Comparison of ENCODE assay signal across 10 mouse cellular contexts in genomic region chr17:83148371-83148929, GRCm38 (mm10).
DNase-seq lines count a peak whose midpoint lies in the region; ATAC-seq and TF ChIP-seq lines count a peak whose summit lies in the region.
"Had no signal": no experiment of that assay in that cellular context is flagged by ENCODE, and none has a peak within 500 bp of the region (broad histone marks: within the 10 kb centered on the region; RNA-seq: fewer than 3 reads in every experiment).

No protein-coding gene starts in this region.

- peak; percentile 39 to 62 for DNase-seq in heart, postnatal 14 days
- no peak for DNase-seq in right cerebral cortex, postnatal 25 days
- DNase-seq in midbrain, embryonic 10.5 days (ENCODE audit: low spot score): no peak
- no peak for DNase-seq in testis, postnatal 14 days (ENCODE audit: low spot score)
- DNase-seq in urinary bladder, postnatal 25 days (ENCODE audit: low spot score): no peak
- DNase-seq: liver, embryonic 13.5 days; retina, postnatal 1 day had no signal

- no peaks in the 10 kb centered on the region for H3K79me2 ChIP-seq in C2C12 (ENCODE audit: control insufficient read depth, insufficient read depth)

- H3K27me3 ChIP-seq in C2C12 (ENCODE audit: control insufficient read depth, insufficient read depth, insufficient read length): no peaks in the 10 kb centered on the region
- peaks cover 19% of the 10 kb centered on the region for H3K27me3 ChIP-seq in embryonic facial prominence, embryonic 13.5 days
- peaks cover 49% of the 10 kb centered on the region for H3K27me3 ChIP-seq in limb, embryonic 13.5 days
- no peaks in the 10 kb centered on the region; the same call in 1 of the 2 replicates for H3K27me3 ChIP-seq in midbrain, embryonic 10.5 days (ENCODE audit: low read depth, poor library complexity, severe bottlenecking)
- H3K27me3 ChIP-seq: liver, embryonic 13.5 days had no signal

- H3ac ChIP-seq in C2C12 (ENCODE audit: control insufficient read depth, insufficient read length, low read depth): no peak overlapping the region

- H3K9me3 ChIP-seq in embryonic facial prominence, embryonic 13.5 days: 0 out of 2 replicates have a peak, but pooled peaks cover 2% of the 10 kb centered on the region
- no peaks in the 10 kb centered on the region for H3K9me3 ChIP-seq in limb, embryonic 13.5 days
- H3K9me3 ChIP-seq in midbrain, embryonic 10.5 days (replicated peaks): no peaks in the 10 kb centered on the region
- H3K9me3 ChIP-seq: liver, embryonic 13.5 days had no signal

- WGBS in embryonic facial prominence, embryonic 13.5 days: 75% methylated on average over 15 of the region's 15 CpGs
- 44% methylated on average over 15 of the region's 15 CpGs for WGBS in limb, embryonic 13.5 days
- 93% methylated on average over 15 of the region's 15 CpGs for WGBS in midbrain, embryonic 10.5 days

- TF ChIP-seq CTCF in C2C12 (IDR thresholded peaks at IDR 0.05; ENCODE audit: control insufficient read depth, insufficient read depth, insufficient read length): no peak

- H3K36me3 ChIP-seq in C2C12 (ENCODE audit: control insufficient read depth, insufficient read depth): no peaks in the 10 kb centered on the region
- no peaks in the 10 kb centered on the region for H3K36me3 ChIP-seq in embryonic facial prominence, embryonic 13.5 days
- H3K36me3 ChIP-seq in limb, embryonic 13.5 days: no peaks in the 10 kb centered on the region
- no peaks in the 10 kb centered on the region for H3K36me3 ChIP-seq in midbrain, embryonic 10.5 days
- H3K36me3 ChIP-seq: liver, embryonic 13.5 days had no signal

- H3K27ac ChIP-seq in embryonic facial prominence, embryonic 13.5 days: peak overlapping the region; percentile 61
- peak overlapping the region; percentile 86 for H3K27ac ChIP-seq in limb, embryonic 13.5 days
- H3K27ac ChIP-seq in midbrain, embryonic 10.5 days (replicated peaks): no peak overlapping the region
- H3K27ac ChIP-seq: liver, embryonic 13.5 days had no signal

- peaks cover 17% of the 10 kb centered on the region for H3K4me1 ChIP-seq in embryonic facial prominence, embryonic 13.5 days
- H3K4me1 ChIP-seq in limb, embryonic 13.5 days: peaks cover 23% of the 10 kb centered on the region
- no peaks in the 10 kb centered on the region for H3K4me1 ChIP-seq in midbrain, embryonic 10.5 days
- H3K4me1 ChIP-seq: liver, embryonic 13.5 days had no signal

- intact Hi-C loops in heart, postnatal 14 days (cut with DNase I): no loop called here

- H3K79me3 ChIP-seq in C2C12 (ENCODE audit: low read depth): no peaks in the 10 kb centered on the region

- H3K9ac ChIP-seq in embryonic facial prominence, embryonic 13.5 days: no peak overlapping the region
- peak overlapping the region; percentile 36; the same call in 1 of the 2 replicates for H3K9ac ChIP-seq in limb, embryonic 13.5 days
- H3K9ac ChIP-seq: liver, embryonic 13.5 days had no signal

- no peak; the same call in 1 of the 2 replicates for ATAC-seq in embryonic facial prominence, embryonic 13.5 days (ENCODE audit: insufficient number of reproducible peaks, insufficient read depth, low FRiP score, low TSS enrichment, low read depth)
- peak; percentile 90 for ATAC-seq in limb, embryonic 13.5 days (ENCODE audit: low FRiP score, low read depth)

- H3K4me2 ChIP-seq in embryonic facial prominence, embryonic 13.5 days: no peak overlapping the region
- H3K4me2 ChIP-seq in limb, embryonic 13.5 days (replicated peaks): peak overlapping the region; percentile 23; the same call in 1 of the 2 replicates
- H3K4me2 ChIP-seq: liver, embryonic 13.5 days had no signal

- H3K4me3 ChIP-seq in C2C12 (ENCODE audit: insufficient read depth, poor library complexity, severe bottlenecking): no peak overlapping the region
- no peak overlapping the region for H3K4me3 ChIP-seq in embryonic facial prominence, embryonic 13.5 days
- no peak overlapping the region for H3K4me3 ChIP-seq in limb, embryonic 13.5 days
- no peak overlapping the region for H3K4me3 ChIP-seq in midbrain, embryonic 10.5 days
- H3K4me3 ChIP-seq: liver, embryonic 13.5 days had no signal

TF ChIP-seq in C2C12, 6 proteins besides CTCF, POLR2A, EP300 and RAD21:
- TF ChIP-seq FOSL1 (IDR thresholded peaks at IDR 0.05; ENCODE audit: insufficient read depth, low read length, poor library complexity, severe bottlenecking) (peak; percentile 56), MYOG (IDR thresholded peaks at IDR 0.05; ENCODE audit: control insufficient read depth, extremely low read depth, insufficient read length) (no peak), CEBPB (IDR thresholded peaks at IDR 0.05; ENCODE audit: low read depth) (no peak), MAX (IDR thresholded peaks at IDR 0.05) (no peak), USF1 (IDR thresholded peaks at IDR 0.05; ENCODE audit: low read depth) (no peak)

Comparison
In these comparisons a context has a peak if more than half of its experiments do, and no peak if none do; other contexts are left out.
1. DNase-seq: peak in heart, postnatal 14 days (2 of 2); none in right cerebral cortex, postnatal 25 days (single experiment), midbrain, embryonic 10.5 days (single experiment), testis, postnatal 14 days (single experiment) and urinary bladder, postnatal 25 days (single experiment).